In the genomic region with DNA sequence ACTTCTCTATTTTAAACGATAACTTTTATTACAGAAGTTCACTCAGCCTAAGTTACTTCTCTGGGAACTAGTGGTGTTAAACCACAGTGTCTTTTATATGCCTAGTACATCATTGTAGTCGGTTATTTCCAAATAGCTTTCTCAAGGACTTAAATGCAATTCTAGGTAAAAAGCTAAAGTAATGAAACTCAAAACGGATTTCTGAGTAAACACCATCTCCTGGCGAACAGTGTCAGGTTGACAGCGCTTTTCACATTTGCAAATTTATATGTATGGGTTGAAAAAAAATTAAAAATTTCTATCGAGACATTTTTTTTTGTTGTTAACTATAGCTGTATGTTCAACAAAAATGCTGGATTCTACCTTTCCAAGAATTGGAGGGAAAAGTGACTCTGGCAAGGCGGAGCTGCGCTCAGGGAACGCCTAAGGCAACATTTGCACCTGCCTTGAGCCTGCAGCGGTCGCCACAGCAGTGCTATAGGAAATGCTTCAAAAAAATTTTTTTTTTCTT, we compare ENCODE assay signal across 8 mouse cellular contexts. TPM values are rescaled to one million over a fixed set of nuclear protein-coding genes. Genes with fewer than 3 reads are reported as not detected.
DNase-seq lines count a peak whose midpoint lies in the region; ATAC-seq and TF ChIP-seq lines count a peak whose summit lies in the region.

No protein-coding gene starts in this region.

- no peak overlapping the region for H3K27ac ChIP-seq in cortical plate, adult 2 months (ENCODE audit: insufficient read depth, low read length)
- peak overlapping the region; percentile 97 for H3K27ac ChIP-seq in hindbrain, embryonic 13.5 days
- H3K27ac ChIP-seq in liver, embryonic 14.5 days: peak overlapping the region; percentile 94
- peak overlapping the region; percentile 17; the same call in 1 of the 2 replicates for H3K27ac ChIP-seq in olfactory bulb, adult 2 months (ENCODE audit: insufficient read depth, low read depth, low read length)

- WGBS in hindbrain, embryonic 13.5 days: 7% methylated on average over 11 of the region's 11 CpGs
- 2% methylated on average over 11 of the region's 11 CpGs for WGBS in liver, embryonic 14.5 days (ENCODE audit: insufficient replicate concordance)
- 4% methylated on average over 11 of the region's 11 CpGs for WGBS in olfactory bulb, adult 2 months

- TF ChIP-seq POLR2A in cortical plate, adult 2 months (IDR thresholded peaks at IDR 0.05; ENCODE audit: extremely low read depth, insufficient read depth, low read length): no peak
- TF ChIP-seq POLR2A in olfactory bulb, adult 2 months (IDR thresholded peaks at IDR 0.05; ENCODE audit: insufficient read depth, low read depth, low read length): no peak

- H3K9ac ChIP-seq in hindbrain, embryonic 13.5 days: peak overlapping the region; percentile 61
- H3K9ac ChIP-seq in liver, embryonic 14.5 days (replicated peaks): peak overlapping the region; percentile 67

- no peaks in the 10 kb centered on the region for H3K9me3 ChIP-seq in hindbrain, embryonic 13.5 days
- H3K9me3 ChIP-seq in liver, embryonic 14.5 days (ENCODE audit: control insufficient read depth, low read length): no peaks in the 10 kb centered on the region

- no peak for TF ChIP-seq CTCF in cortical plate, adult 2 months (IDR thresholded peaks at IDR 0.05; ENCODE audit: extremely low read depth, insufficient read depth, low read length)
- TF ChIP-seq CTCF in liver, embryonic 14.5 days (IDR thresholded peaks at IDR 0.05; ENCODE audit: low read depth): no peak
- no peak for TF ChIP-seq CTCF in olfactory bulb, adult 2 months (IDR thresholded peaks at IDR 0.05; ENCODE audit: insufficient read depth, low read depth, low read length)

- peak overlapping the region; percentile 99 for H3K4me3 ChIP-seq in cortical plate, adult 2 months (ENCODE audit: insufficient read depth, low read length)
- peak overlapping the region; percentile 99 for H3K4me3 ChIP-seq in hindbrain, embryonic 13.5 days
- peak overlapping the region; percentile 67 to 75; a peak in 3 of 4 replicates for H3K4me3 ChIP-seq in liver, embryonic 14.5 days (ENCODE audit: insufficient read depth in 1 of 2, low read depth in 2 of 2, low read length in 2 of 2)
- peak overlapping the region; percentile 99 for H3K4me3 ChIP-seq in olfactory bulb, adult 2 months (ENCODE audit: insufficient read depth, low read depth, low read length)

- ATAC-seq in hindbrain, embryonic 13.5 days (ENCODE audit: low FRiP score): peak; percentile 21
- peak; percentile 55 for ATAC-seq in liver, embryonic 14.5 days (ENCODE audit: insufficient read depth)

- peak overlapping the region; percentile 61 for H3K4me2 ChIP-seq in hindbrain, embryonic 13.5 days
- peak overlapping the region; percentile 93 for H3K4me2 ChIP-seq in liver, embryonic 14.5 days (ENCODE audit: low read depth)

- H3K4me1 ChIP-seq in cortical plate, adult 2 months (ENCODE audit: control insufficient read depth, insufficient read depth, low read length): no peaks in the 10 kb centered on the region
- H3K4me1 ChIP-seq in hindbrain, embryonic 13.5 days (replicated peaks): peaks cover 13% of the 10 kb centered on the region
- peaks cover 5 to 11% of the 10 kb centered on the region in 2 experiments; a peak in 3 of 4 replicates for H3K4me1 ChIP-seq in liver, embryonic 14.5 days (replicated peaks; ENCODE audit: control insufficient read depth in 2 of 2, insufficient read depth in 2 of 2, low read length in 1 of 2)
- no peaks in the 10 kb centered on the region for H3K4me1 ChIP-seq in olfactory bulb, adult 2 months (ENCODE audit: control insufficient read depth, insufficient read depth, low read length)

- TF ChIP-seq EP300 in liver, embryonic 14.5 days (IDR thresholded peaks at IDR 0.05; ENCODE audit: low read depth): no peak

- no peaks in the 10 kb centered on the region for H3K36me3 ChIP-seq in hindbrain, embryonic 13.5 days
- no peaks in the 10 kb centered on the region for H3K36me3 ChIP-seq in liver, embryonic 14.5 days (replicated peaks; ENCODE audit: control insufficient read depth, insufficient read depth, low read depth)

- no peaks in the 10 kb centered on the region for H3K27me3 ChIP-seq in hindbrain, embryonic 13.5 days
- no peaks in the 10 kb centered on the region for H3K27me3 ChIP-seq in liver, embryonic 14.5 days (ENCODE audit: control insufficient read depth, insufficient read depth, low read length)

- DNase-seq in cerebellum, postnatal 10 days: peak; percentile 51 to 52
- DNase-seq in cerebellum, adult 11-12 months: no peak
- DNase-seq in A20 (ENCODE audit: low read depth, low spot score): peak; percentile 79
- DNase-seq in liver, embryonic 14.5 days (ENCODE audit: low read depth in 3 of 3, low spot score in 3 of 3): peak; percentile 15 to 65 (median 36)
- no peak for DNase-seq in B cell, adult 2 months

RNA-seq across cellular contexts. Expression of a gene that starts 0.4 kb away (rescaled TPM):
- polyA plus RNA-seq in cortical plate, adult 2 months (2012; rRNA removed): 9.5 and 9.8 TPM in 2 replicates
- 21.3 and 24.4 TPM in 2 replicates for polyA plus RNA-seq in hindbrain, embryonic 13.5 days (2015; fragmentation: Nextera tagmentation; extraction: Ambion mirVana)
- 2.6 and 3.3 TPM in 2 replicates for polyA plus RNA-seq in liver, embryonic 14.5 days (2012; rRNA removed)
- polyA plus RNA-seq in liver, embryonic 14.5 days (2014; fragmentation: Nextera tagmentation; extraction: Ambion mirVana): 3.6 and 3.8 TPM in 2 replicates
- polyA plus RNA-seq in olfactory bulb, adult 2 months (2012; ENCODE audit: insufficient read depth, insufficient read length, low replicate concordance, missing spikeins): not detected in 2 replicates

RNA-seq across cellular contexts. Expression of a gene that starts 53.9 kb away (rescaled TPM):
- 1.3 and 1.4 TPM in 2 replicates for polyA plus RNA-seq in cortical plate, adult 2 months (2012; rRNA removed)
- 0.38 and 0.47 TPM in 2 replicates for polyA plus RNA-seq in hindbrain, embryonic 13.5 days (2015; fragmentation: Nextera tagmentation; extraction: Ambion mirVana)
- 0.77 and 1.5 TPM in 2 replicates for polyA plus RNA-seq in liver, embryonic 14.5 days (2012; rRNA removed)
- 1.3 and 1.4 TPM in 2 replicates for polyA plus RNA-seq in liver, embryonic 14.5 days (2014; fragmentation: Nextera tagmentation; extraction: Ambion mirVana)
- polyA plus RNA-seq in olfactory bulb, adult 2 months (2012; ENCODE audit: insufficient read depth, insufficient read length, low replicate concordance, missing spikeins): not detected in 2 replicates

RNA-seq across cellular contexts. Expression of a gene that starts 54.4 kb away (rescaled TPM):
- polyA plus RNA-seq in cortical plate, adult 2 months (2012; rRNA removed): 25.3 and 27.7 TPM in 2 replicates
- 27.9 and 30.0 TPM in 2 replicates for polyA plus RNA-seq in hindbrain, embryonic 13.5 days (2015; fragmentation: Nextera tagmentation; extraction: Ambion mirVana)
- polyA plus RNA-seq in liver, embryonic 14.5 days (2012; rRNA removed): 1.9 and 3.0 TPM in 2 replicates
- 5.9 TPM in 2 replicates for polyA plus RNA-seq in liver, embryonic 14.5 days (2014; fragmentation: Nextera tagmentation; extraction: Ambion mirVana)
- not detected in 2 replicates for polyA plus RNA-seq in olfactory bulb, adult 2 months (2012; ENCODE audit: insufficient read depth, insufficient read length, low replicate concordance, missing spikeins)

Comparison
In these comparisons a context has a peak if more than half of its experiments do, and no peak if none do; other contexts are left out.
1. DNase-seq: peak in cerebellum, postnatal 10 days (2 of 2), A20 (single experiment) and liver, embryonic 14.5 days (3 of 3); none in cerebellum, adult 11-12 months (single experiment) and B cell, adult 2 months (0 of 2).
2. Peak in every context shown above with its lines, with median percentiles within 50 percentile points of each other: H3K4me3 ChIP-seq.